Mouse (Mus musculus) kidney, embryonic 16.5 days (tissue): Measurements from ENCODE around the gene Gm20388. TPM values are rescaled to one million over a fixed set of nuclear protein-coding genes. Genes with fewer than 3 reads are reported as not detected.
"Not testable (repeated sequence)": the region's sequence is repeated elsewhere in the genome, so short reads cannot be mapped to it uniquely, and the experiment has no call there.

ENCODE experiments used
- ATAC-seq: fragments of 200-750 bp; cut with Nextera tagmentation; 2 replicates; pipeline ENCODE4 v1.8.0; 2017; ENCODE audit warnings: moderate TSS enrichment; ENCODE audit not compliant: low FRiP score, low TSS enrichment
- H3K27ac ChIP-seq: fragments of 300-500 bp; sonication (generic); 2 replicates; pipeline ENCODE4 v1.5.1; 2014; ENCODE audit warnings: low read length
- H3K27me3 ChIP-seq: fragments of 300-500 bp; sonication (generic); 2 replicates; pipeline ENCODE4 v1.6.1; 2014; ENCODE audit warnings: low read length, control low read depth, mixed read lengths; ENCODE audit not compliant: insufficient read depth
- H3K36me3 ChIP-seq: fragments of 300-500 bp; sonication (generic); 2 replicates; pipeline ENCODE4 v1.6.1; 2014; ENCODE audit warnings: low read length, control low read depth, mixed read lengths; ENCODE audit not compliant: insufficient read depth
- H3K4me1 ChIP-seq: fragments of 300-500 bp; sonication (generic); 2 replicates; pipeline ENCODE4 v1.6.1; 2014; ENCODE audit warnings: low read length, control low read depth, mixed read lengths; ENCODE audit not compliant: insufficient read depth
- H3K4me2 ChIP-seq: fragments of 300-500 bp; sonication (generic); replicated peaks from 2 replicates; pipeline ENCODE4 v1.6.1; 2014; ENCODE audit warnings: low read depth, low read length
- H3K4me3 ChIP-seq: fragments of 300-500 bp; sonication (generic); 2 replicates; pipeline ENCODE4 v1.5.1; 2014; ENCODE audit warnings: mild to moderate bottlenecking, low read length
- H3K9ac ChIP-seq: fragments of 300-500 bp; sonication (generic); replicated peaks from 2 replicates; pipeline ENCODE4 v1.6.1; 2014; ENCODE audit warnings: low read length
- H3K9me3 ChIP-seq: fragments of 300-500 bp; sonication (generic); 2 replicates; pipeline ENCODE4 v1.6.1; 2016; ENCODE audit warnings: low read length, control low read depth
- WGBS: fragments of 180-500 bp; shearing (Covaris S2); extraction: QIAGEN DNeasy Blood & Tissue Kit; methylation state at CpG from one replicate; pipeline ENCODE4 v1.1.7; 2014; 5-methylcytosine and 5-hydroxymethylcytosine counted together
- polyA plus RNA-seq: library from polyadenylated mRNA; unstranded; fragments of >200 nt; fragmentation: Nextera tagmentation; extraction: Ambion mirVana; gene quantifications from 2 replicates; pipeline ENCODE4 v1.2.1, GENCODE M21; 2015

The Gm20388 gene
- polyA plus RNA-seq, 1 experiment from 2014 or later = 7.7 TPM

GRCm38 (mm10) chr8:123430936-123431335, 3520.3 kb downstream of the Gm20388 start:
- not testable (repeated sequence) for ATAC-seq, H3K4me1 ChIP-seq, H3K27ac ChIP-seq, H3K27me3 ChIP-seq, H3K4me2 ChIP-seq, H3K4me3 ChIP-seq, H3K9ac ChIP-seq
- H3K36me3 ChIP-seq = peaks cover 14% of the 10 kb centered on the region; the same call in 1 of the 2 replicates
- H3K9me3 ChIP-seq = peaks cover 66% of the 10 kb centered on the region
- 90% methylated on average over 7 of the region's 8 CpGs for WGBS

- WGBS = 96% methylated on average over 25 of the region's 25 CpGs
- no peaks in the 10 kb centered on the region for H3K27me3 ChIP-seq
- H3K4me1 ChIP-seq = no peaks in the 10 kb centered on the region
- peaks cover 59% of the 10 kb centered on the region for H3K9me3 ChIP-seq
- ATAC-seq = no peak
- no peak overlapping the region for H3K4me3 ChIP-seq
- H3K36me3 ChIP-seq = peaks cover 13% of the 10 kb centered on the region; the same call in 1 of the 2 replicates
- H3K4me2 ChIP-seq = no peak overlapping the region
- no peak overlapping the region for H3K9ac ChIP-seq
- H3K27ac ChIP-seq = no peak overlapping the region
Observed at GRCm38 (mm10) chr8:123431616-123432365, 3521.2 kb downstream of the Gm20388 start.

DNA sequence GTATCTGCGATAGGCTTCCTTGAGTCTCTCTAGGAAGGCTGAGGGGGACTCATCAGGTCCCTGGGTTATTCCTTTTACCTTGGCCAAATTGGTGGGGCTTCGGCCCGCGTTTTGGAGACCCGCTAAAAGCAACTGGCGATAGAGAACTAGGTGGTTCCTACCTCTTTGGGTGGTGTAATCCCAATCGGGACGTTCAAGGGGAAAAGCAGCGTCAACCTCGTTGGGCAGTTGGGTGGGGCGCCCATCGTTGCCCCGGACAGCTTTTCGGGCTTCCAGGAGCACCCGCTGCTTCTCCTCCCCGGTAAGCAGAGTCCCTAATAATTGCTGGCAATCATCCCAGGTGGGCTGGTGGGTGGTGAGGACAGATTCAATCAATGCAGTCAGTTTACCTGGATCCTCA, 3521.7 kb downstream of the Gm20388 start:
- WGBS = 95% methylated on average over 16 of the region's 16 CpGs
- no peak for ATAC-seq
- H3K4me1 ChIP-seq = no peaks in the 10 kb centered on the region
- H3K9me3 ChIP-seq = peaks cover 53% of the 10 kb centered on the region
- H3K27ac ChIP-seq = no peak overlapping the region
- H3K27me3 ChIP-seq = no peaks in the 10 kb centered on the region
- no peak overlapping the region for H3K4me3 ChIP-seq
- no peak overlapping the region for H3K4me2 ChIP-seq
- peaks cover 10% of the 10 kb centered on the region; the same call in 1 of the 2 replicates for H3K36me3 ChIP-seq
- no peak overlapping the region for H3K9ac ChIP-seq

DNA sequence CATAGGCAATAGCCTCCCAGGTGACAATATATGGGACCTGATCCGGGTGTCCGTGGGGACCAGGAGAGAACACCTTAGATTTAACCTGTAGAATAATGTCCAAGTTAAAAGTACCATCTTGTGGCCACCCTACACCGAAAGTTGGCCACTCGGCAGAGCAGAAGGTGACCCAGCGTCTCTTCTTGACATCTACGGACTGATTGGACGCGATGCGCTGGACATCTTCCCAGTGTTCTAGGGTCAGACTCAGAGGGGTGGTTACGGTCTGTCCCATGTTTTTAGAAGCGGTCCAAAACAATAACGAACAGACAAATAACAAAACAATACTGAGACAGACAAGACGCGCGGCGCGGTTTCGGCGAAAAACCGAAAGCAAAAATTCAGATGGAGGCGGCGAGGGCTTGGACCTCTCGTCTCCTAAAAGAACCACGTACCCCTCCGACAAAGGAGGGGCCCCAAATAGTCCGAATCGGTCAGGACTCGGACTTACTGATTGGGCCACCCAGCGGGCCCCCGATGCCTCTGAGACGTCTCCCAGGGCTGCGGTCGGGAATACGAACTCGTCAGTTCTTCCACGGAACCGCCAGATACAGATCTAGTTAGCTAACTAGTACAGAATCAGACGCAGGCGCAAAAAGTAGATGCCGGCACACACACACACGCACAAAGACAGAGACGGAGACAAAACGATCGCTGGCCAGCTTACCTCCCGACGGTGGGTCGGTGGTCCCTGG, 3522.8 kb downstream of the Gm20388 start:
- H3K4me3 ChIP-seq, H3K36me3 ChIP-seq, H3K9ac ChIP-seq, H3K4me2 ChIP-seq, H3K27ac ChIP-seq, ATAC-seq, H3K27me3 ChIP-seq, H3K4me1 ChIP-seq: not testable (repeated sequence)
- 96% methylated on average over 37 of the region's 47 CpGs for WGBS
- peaks cover 43% of the 10 kb centered on the region for H3K9me3 ChIP-seq

GRCm38 (mm10) chr8:123441788-123442187, 3531.1 kb downstream of the Gm20388 start:
- H3K4me1 ChIP-seq = peaks cover 8% of the 10 kb centered on the region; the same call in 1 of the 2 replicates
- H3K36me3 ChIP-seq = no peaks in the 10 kb centered on the region
- no peaks in the 10 kb centered on the region for H3K9me3 ChIP-seq
- H3K27ac ChIP-seq = no peak overlapping the region
- no peak overlapping the region for H3K9ac ChIP-seq
- no peaks in the 10 kb centered on the region for H3K27me3 ChIP-seq
- H3K4me2 ChIP-seq = no peak overlapping the region
- ATAC-seq = no peak
- no peak overlapping the region for H3K4me3 ChIP-seq
- WGBS = 92% methylated on average over 2 of the region's 2 CpGs

GRCm38 (mm10) chr8:123442351-123442750, 3531.7 kb downstream of the Gm20388 start:
- 88% methylated on average over 5 of the region's 5 CpGs for WGBS
- Histone ChIP-seq H3K36me3 (no peaks in the 10 kb centered on the region), H3K27ac (no peak overlapping the region), H3K4me2 (peak overlapping the region; percentile 56), H3K4me1 (peaks cover 8% of the 10 kb centered on the region; the same call in 1 of the 2 replicates), H3K27me3 (no peaks in the 10 kb centered on the region), H3K4me3 (peak overlapping the region; percentile 62), H3K9me3 (no peaks in the 10 kb centered on the region), H3K9ac (no peak overlapping the region)
- peak; percentile 49; the same call in 1 of the 2 replicates for ATAC-seq

- ATAC-seq = peak; percentile 95
- Histone ChIP-seq H3K27ac (peak overlapping the region; percentile 63), H3K36me3 (no peaks in the 10 kb centered on the region), H3K4me3 (peak overlapping the region; percentile 62), H3K4me1 (peaks cover 8% of the 10 kb centered on the region; the same call in 1 of the 2 replicates), H3K9me3 (no peaks in the 10 kb centered on the region), H3K4me2 (peak overlapping the region; percentile 56), H3K27me3 (no peaks in the 10 kb centered on the region), H3K9ac (peak overlapping the region; percentile 81)
- WGBS = under 1% methylated on average over 41 of the region's 41 CpGs
Observed at GRCm38 (mm10) chr8:123442871-123443575, 3532.4 kb downstream of the Gm20388 start.

- peak overlapping the region; percentile 81 for H3K9ac ChIP-seq
- no peaks in the 10 kb centered on the region for H3K36me3 ChIP-seq
- WGBS = 34% methylated on average over 4 of the region's 4 CpGs
- H3K27me3 ChIP-seq = no peaks in the 10 kb centered on the region
- H3K4me3 ChIP-seq = peak overlapping the region; percentile 62
- peaks cover 8% of the 10 kb centered on the region; the same call in 1 of the 2 replicates for H3K4me1 ChIP-seq
- no peak overlapping the region; the same call in none of the 2 replicates for H3K27ac ChIP-seq
- H3K4me2 ChIP-seq = peak overlapping the region; percentile 56
- no peaks in the 10 kb centered on the region for H3K9me3 ChIP-seq
- peak; percentile 13; the same call in 1 of the 2 replicates for ATAC-seq
Observed at GRCm38 (mm10) chr8:123443576-123443921, 3532.9 kb downstream of the Gm20388 start.

- Histone ChIP-seq H3K27ac (no peak overlapping the region; the same call in 1 of the 2 replicates), H3K4me2 (peak overlapping the region; percentile 56; the same call in 1 of the 2 replicates), H3K9ac (peak overlapping the region; percentile 81), H3K27me3 (no peaks in the 10 kb centered on the region), H3K4me1 (peaks cover 8% of the 10 kb centered on the region; the same call in 1 of the 2 replicates), H3K4me3 (no peak overlapping the region), H3K9me3 (no peaks in the 10 kb centered on the region), H3K36me3 (no peaks in the 10 kb centered on the region)
- 83% methylated on average over 6 of the region's 6 CpGs for WGBS
- no peak for ATAC-seq
Observed at GRCm38 (mm10) chr8:123444131-123444530, 3533.5 kb downstream of the Gm20388 start.
